Mouse (Mus musculus) embryonic facial prominence, embryonic 15.5 days (tissue): ENCODE measurements around the gene Olfr1392. TPM values are rescaled to one million over a fixed set of nuclear protein-coding genes. Genes with fewer than 3 reads are reported as not detected.
A peak's percentile ranks its signal among the peaks of the same experiment; 100 is the strongest.

ENCODE experiments used
- ATAC-seq: fragments of 200-750 bp; cut with Nextera tagmentation; 2 replicates; pipeline ENCODE4 v1.8.0; 2017; ENCODE audit warnings: low read depth, moderate TSS enrichment; ENCODE audit not compliant: insufficient number of reproducible peaks, low FRiP score, low TSS enrichment
- H3K27ac ChIP-seq: fragments of 300-500 bp; sonication (generic); replicated peaks from 2 replicates; pipeline ENCODE4 v1.5.1; 2015; ENCODE audit warnings: mild to moderate bottlenecking, inconsistent platforms
- H3K27me3 ChIP-seq: fragments of 300-500 bp; sonication (generic); 2 replicates; pipeline ENCODE4 v1.6.1; 2015; ENCODE audit warnings: inconsistent platforms
- H3K36me3 ChIP-seq: fragments of 300-500 bp; sonication (generic); 2 replicates; pipeline ENCODE4 v1.6.1; 2015; ENCODE audit warnings: mild to moderate bottlenecking, inconsistent platforms
- H3K4me1 ChIP-seq: fragments of 300-500 bp; sonication (generic); 2 replicates; pipeline ENCODE4 v1.6.1; 2015; ENCODE audit warnings: inconsistent platforms
- H3K4me2 ChIP-seq: fragments of 300-500 bp; sonication (generic); replicated peaks from 2 replicates; pipeline ENCODE4 v1.6.1; 2015; ENCODE audit warnings: mild to moderate bottlenecking, inconsistent platforms
- H3K4me3 ChIP-seq: fragments of 300-500 bp; sonication (generic); replicated peaks from 2 replicates; pipeline ENCODE4 v1.5.1; 2015; ENCODE audit warnings: mild to moderate bottlenecking, inconsistent platforms
- H3K9ac ChIP-seq: fragments of 300-500 bp; sonication (generic); 2 replicates; pipeline ENCODE4 v1.6.1; 2015; ENCODE audit warnings: inconsistent platforms
- H3K9me3 ChIP-seq: fragments of 300-500 bp; sonication (generic); replicated peaks from 2 replicates; pipeline ENCODE4 v1.6.1; 2016; ENCODE audit warnings: inconsistent platforms
- WGBS: fragments of 180-500 bp; shearing (Covaris S2); methylation state at CpG from one replicate; pipeline ENCODE4 v1.1.7; 2015; 5-methylcytosine and 5-hydroxymethylcytosine counted together
- polyA plus RNA-seq: library from polyadenylated mRNA; unstranded; fragments of >200 nt; fragmentation: Nextera tagmentation; extraction: Ambion mirVana; gene quantifications from 2 replicates; pipeline ENCODE4 v1.2.1, GENCODE M21; 2015

Olfr1392 gene
- polyA plus RNA-seq, 1 experiment from 2014 or later, result not detected

DNA sequence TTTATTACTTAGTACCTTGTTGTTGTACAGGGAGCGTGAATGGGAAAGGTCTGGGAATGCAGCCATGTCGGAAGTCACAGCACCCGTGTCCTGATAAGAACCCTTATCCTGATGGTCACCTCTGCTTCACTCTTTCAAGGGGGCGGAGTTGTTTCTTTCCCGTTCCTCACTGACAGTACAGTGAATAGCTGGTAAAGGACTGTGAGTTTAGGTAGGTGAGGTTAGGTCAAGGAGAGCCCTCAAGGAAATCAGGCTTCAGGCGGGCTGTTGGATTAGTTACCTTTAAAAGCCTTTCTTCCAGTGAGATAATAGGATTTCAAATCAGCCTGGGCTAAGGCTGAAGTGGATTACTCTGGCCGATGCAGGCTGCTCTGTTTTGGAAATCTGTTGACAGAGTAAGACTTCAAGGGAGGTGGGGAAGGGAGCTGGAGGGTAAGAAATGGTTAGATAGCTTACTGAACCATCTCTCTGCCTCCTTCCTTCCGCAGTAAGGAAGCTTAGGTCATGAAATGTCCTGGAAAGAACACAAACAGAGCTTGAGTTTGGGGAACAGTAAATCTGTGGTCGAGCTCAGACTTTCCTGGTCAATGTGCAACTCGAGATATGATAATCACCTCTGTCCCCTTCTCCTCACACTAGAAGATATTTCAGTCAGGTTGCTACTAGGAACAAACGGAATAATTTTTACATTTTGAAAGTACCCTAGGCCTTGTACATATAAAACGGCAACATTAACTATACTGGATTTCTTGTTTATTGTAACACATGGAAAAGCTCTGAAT, 39.3 kb upstream of the Olfr1392 start:
- no peaks in the 10 kb centered on the region for H3K27me3 ChIP-seq
- H3K9ac ChIP-seq, result no peak overlapping the region
- H3K36me3 ChIP-seq, result no peaks in the 10 kb centered on the region
- no peak for ATAC-seq
- 26% methylated on average over 12 of the region's 12 CpGs for WGBS
- peak overlapping the region; percentile 67 for H3K4me2 ChIP-seq
- peak overlapping the region; percentile 98; the same call in 1 of the 2 replicates for H3K27ac ChIP-seq
- H3K4me1 ChIP-seq, result peaks cover 59% of the 10 kb centered on the region
- peak overlapping the region; percentile 60; the same call in 1 of the 2 replicates for H3K4me3 ChIP-seq
- no peaks in the 10 kb centered on the region for H3K9me3 ChIP-seq

DNA sequence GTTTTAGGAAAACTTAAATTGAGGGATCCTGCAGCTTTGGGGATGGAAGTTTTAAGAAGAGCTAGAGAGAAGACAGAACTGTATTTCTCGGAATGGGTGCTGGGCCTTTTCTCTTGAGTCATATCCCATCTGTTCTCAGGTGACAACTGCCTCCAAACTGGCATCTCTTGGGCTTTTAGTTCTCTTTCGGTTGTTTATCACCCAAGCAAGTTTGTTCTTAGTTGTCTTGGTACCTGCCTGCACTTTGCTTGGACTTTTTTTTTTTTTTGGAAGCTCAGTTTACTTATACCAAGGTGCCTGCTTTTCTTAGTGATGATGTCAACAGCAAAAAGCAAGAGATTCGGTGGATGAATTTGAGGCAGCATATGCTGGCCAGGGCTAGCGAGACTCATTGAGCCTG, 38.6 kb upstream of the Olfr1392 start:
- Histone ChIP-seq H3K27me3 (no peaks in the 10 kb centered on the region), H3K9ac (no peak overlapping the region), H3K27ac (no peak overlapping the region), H3K4me3 (no peak overlapping the region), H3K36me3 (no peaks in the 10 kb centered on the region), H3K4me1 (peaks cover 65% of the 10 kb centered on the region), H3K4me2 (no peak overlapping the region), H3K9me3 (no peaks in the 10 kb centered on the region)
- 77% methylated on average over 4 of the region's 4 CpGs for WGBS
- no peak for ATAC-seq

DNA sequence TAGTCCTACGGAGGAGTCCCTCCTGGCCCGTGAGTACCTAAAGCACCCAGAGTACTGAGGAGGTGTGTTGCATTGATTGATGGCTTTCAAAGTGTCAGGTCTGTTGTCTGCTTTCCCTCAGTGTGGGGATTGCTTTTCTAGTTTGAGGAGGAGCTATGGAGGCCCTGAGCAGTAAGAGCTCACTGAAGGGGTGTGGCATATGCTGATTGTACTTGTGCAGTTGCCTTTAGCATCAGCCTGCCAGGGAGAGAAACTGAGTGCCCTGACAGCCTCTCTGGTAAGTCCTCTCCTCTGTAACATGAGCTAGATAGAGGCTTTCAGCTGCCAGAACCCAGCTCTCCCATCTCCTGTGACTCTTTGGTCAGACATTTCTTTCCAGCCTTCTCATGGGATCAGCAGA, 37.8 kb upstream of the Olfr1392 start:
- Histone ChIP-seq H3K4me2 (no peak overlapping the region), H3K9ac (no peak overlapping the region), H3K4me1 (peaks cover 72% of the 10 kb centered on the region), H3K36me3 (no peaks in the 10 kb centered on the region), H3K27me3 (no peaks in the 10 kb centered on the region), H3K4me3 (no peak overlapping the region), H3K9me3 (no peaks in the 10 kb centered on the region), H3K27ac (0 out of 2 replicates have a peak overlapping the region, but pooled peaks have one; percentile 95)
- WGBS, result 66% methylated on average over 2 of the region's 2 CpGs
- no peak for ATAC-seq

DNA sequence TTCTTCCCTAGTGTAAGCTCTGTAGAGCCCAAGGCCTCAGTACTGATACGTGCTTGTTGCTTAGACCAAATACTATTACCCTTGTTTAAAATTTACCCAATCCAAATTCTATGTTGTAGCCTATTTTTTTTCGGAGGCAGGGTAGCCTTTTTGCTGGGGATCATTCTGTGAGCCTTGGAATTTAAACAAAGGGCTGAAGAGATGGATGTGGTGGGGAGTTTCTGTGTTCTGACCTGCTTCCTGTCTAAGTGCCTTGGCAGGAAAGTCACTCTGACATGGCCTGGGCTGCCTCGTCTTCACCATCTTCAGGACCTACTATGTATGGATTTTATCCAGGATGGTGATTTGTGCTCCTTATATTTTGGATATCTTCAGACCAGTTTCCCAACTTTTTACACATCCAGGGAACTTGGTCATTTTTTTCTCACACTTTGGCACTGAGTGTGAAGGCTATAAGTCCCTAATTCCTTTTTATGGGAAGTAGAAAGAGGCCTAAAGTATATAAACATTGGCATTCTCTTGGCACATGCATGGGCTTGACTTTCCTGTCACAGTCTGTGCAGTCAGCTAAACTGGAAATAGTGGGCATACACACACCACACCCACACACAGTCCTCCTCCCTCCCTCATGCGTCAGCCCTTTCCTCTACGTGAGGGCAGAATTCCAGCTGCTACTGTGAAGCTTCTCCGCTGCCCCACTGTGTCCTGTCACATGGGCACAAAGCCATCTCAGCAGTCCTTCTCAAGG, 36.7 kb upstream of the Olfr1392 start:
- Histone ChIP-seq H3K27me3 (no peaks in the 10 kb centered on the region), H3K4me3 (no peak overlapping the region), H3K27ac (peak overlapping the region; percentile 95), H3K4me1 (peaks cover 68% of the 10 kb centered on the region), H3K9ac (no peak overlapping the region), H3K4me2 (0 out of 2 replicates have a peak overlapping the region, but pooled peaks have one; percentile 74), H3K9me3 (no peaks in the 10 kb centered on the region), H3K36me3 (0 out of 2 replicates have a peak, but pooled peaks cover 8% of the 10 kb centered on the region)
- 62% methylated on average over 6 of the region's 6 CpGs for WGBS
- ATAC-seq, result no peak

DNA sequence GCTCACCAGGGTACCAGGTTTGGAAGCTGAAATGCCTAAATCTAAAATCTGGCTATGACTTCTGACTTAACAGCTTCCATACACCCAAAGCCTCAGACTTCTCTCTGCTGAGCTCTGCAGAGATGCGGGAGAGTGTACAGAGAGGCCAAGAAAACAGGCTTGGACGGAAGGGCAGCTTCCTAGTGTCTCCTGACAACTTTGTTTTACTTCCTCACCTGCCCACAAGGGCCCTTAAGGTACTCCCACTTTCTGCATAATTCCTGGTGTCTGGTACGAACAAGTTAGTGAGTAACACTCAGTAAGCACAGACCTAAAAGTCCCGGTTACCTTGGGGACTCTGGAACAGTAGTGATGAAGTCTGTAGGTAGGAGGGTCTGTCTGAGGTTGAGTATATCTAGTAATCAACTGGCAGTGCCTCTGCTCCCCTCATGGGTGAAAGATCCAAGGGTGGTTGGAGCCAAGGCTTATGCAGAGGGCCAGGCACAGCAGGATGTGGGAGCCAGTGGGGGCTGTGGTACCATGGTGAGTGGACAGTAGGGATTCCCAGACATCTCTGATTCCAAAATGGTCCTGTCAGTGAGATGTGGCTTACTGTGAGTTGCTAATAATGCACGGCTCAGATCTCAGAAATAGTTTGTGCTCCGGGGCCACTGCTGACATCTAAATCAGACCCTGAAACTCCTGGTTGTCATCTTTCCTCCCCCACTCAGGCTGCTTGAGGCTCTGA, 35.9 kb upstream of the Olfr1392 start:
- Histone ChIP-seq H3K4me2 (peak overlapping the region; percentile 74; the same call in 1 of the 2 replicates), H3K27me3 (no peaks in the 10 kb centered on the region), H3K36me3 (peaks cover 13% of the 10 kb centered on the region; the same call in 1 of the 2 replicates), H3K27ac (peak overlapping the region; percentile 95), H3K9ac (no peak overlapping the region), H3K4me1 (peaks cover 68% of the 10 kb centered on the region), H3K4me3 (no peak overlapping the region), H3K9me3 (no peaks in the 10 kb centered on the region)
- ATAC-seq, result no peak
- 64% methylated on average over 6 of the region's 6 CpGs for WGBS

DNA sequence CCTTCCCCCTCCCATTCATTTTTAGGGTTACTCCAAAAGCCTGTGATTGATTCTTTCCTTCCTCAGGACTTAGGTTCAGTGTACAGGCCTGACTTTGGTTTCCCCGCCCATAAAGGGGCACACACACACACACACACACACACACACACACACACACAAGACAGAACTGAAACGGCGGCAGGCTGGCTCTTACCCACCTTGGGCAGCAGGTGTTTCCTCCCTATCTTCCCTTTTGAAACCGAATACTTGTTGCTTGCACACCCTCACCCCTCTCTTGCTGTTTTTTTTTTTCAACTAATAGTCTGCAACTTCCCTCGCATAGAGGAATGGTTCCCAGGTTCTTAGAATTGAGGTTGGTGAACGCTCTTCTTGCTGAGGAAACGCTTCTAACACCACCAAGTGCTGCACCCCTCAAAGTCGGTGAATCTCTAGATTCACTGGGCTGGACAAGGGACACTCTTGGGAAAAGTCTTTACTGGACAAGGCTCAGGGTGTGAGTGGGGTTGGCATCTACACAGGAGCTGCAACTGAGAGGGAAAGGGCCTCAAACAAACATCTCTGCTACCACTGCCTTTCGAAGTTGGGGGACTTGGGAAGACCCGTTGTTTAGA, 35.2 kb upstream of the Olfr1392 start:
- H3K4me1 ChIP-seq, result peaks cover 68% of the 10 kb centered on the region
- peak overlapping the region; percentile 95 for H3K27ac ChIP-seq
- H3K4me2 ChIP-seq, result peak overlapping the region; percentile 74
- WGBS, result 14% methylated on average over 10 of the region's 10 CpGs
- H3K9me3 ChIP-seq, result no peaks in the 10 kb centered on the region
- peak overlapping the region; percentile 81 for H3K9ac ChIP-seq
- no peaks in the 10 kb centered on the region for H3K27me3 ChIP-seq
- peak overlapping the region; percentile 76 for H3K4me3 ChIP-seq
- peaks cover 17% of the 10 kb centered on the region for H3K36me3 ChIP-seq
- ATAC-seq, result no peak

DNA sequence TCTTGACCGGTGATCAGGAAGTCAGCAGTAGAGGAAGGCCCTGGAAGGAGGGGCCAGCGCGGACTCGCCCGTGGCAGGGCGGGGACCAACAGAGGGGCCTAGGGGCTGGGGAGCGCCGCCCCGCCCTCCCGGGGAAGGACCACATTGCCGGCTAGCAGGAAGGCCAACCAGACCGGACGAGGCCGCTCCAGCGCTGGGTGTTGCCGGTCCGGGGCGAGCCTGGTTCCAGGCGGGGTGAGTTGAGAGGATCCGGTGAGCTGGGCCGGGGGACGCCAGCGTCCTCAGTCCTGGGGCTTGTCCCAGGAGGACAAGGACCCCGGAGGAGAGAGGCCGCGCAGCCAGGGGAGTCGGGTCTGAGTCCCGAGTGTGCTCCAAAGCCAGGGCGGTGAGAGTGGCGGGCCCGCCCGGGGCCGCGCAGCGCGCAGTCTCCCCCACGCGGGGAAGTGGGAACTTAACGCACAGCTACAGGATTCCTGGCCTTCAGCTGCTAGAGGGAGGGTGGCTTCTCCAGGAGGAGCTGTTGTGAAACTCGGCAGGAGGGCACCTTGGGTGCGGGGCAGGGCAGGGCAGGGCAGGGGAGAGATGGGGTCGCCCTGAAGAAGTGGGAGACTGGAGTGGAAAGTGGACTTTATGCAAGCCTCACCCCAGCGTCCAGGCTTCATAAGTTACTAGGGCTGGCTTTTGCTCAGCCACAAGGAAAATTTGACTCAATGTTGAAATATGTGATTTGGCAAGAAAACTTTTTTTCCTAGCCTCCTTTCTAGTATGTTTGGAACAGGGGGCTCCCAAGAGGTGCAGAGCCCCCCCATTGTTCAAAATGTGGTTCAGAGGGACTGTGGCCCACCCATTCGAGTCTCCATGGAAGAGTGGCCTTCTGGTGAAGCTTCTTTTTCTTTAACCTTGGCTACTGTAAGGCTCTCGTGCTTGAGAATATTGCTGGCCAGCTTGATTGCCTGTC, 34.4 kb upstream of the Olfr1392 start:
- ATAC-seq, result peak; percentile 94
- Histone ChIP-seq H3K27ac (peak overlapping the region; percentile 95), H3K4me3 (peak overlapping the region; percentile 76), H3K4me1 (peaks cover 60% of the 10 kb centered on the region), H3K9me3 (no peaks in the 10 kb centered on the region), H3K4me2 (peak overlapping the region; percentile 74), H3K9ac (peak overlapping the region; percentile 81), H3K27me3 (no peaks in the 10 kb centered on the region), H3K36me3 (peaks cover 20% of the 10 kb centered on the region)
- WGBS, result 1% methylated on average over 45 of the region's 45 CpGs

DNA sequence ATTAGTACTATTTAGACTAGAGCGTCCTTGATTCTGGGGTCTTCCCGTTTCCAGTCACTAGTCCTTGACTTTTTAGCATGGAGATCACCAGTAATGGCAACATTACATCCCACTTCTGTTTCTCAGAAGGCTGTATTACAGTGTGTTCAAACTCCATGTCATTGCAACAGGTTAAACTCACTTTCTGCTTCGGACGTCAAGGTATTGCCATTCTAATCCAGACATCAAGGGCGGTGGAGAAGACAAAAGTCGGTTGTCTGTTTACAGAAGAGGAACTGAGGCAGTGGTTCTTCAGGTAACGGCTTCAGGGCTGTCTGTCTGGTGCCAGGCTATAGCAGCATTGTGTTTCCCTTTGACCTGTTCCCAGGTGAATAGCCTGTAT, 33.7 kb upstream of the Olfr1392 start:
- H3K27me3 ChIP-seq, result no peaks in the 10 kb centered on the region
- peak overlapping the region; percentile 81 for H3K9ac ChIP-seq
- H3K27ac ChIP-seq, result peak overlapping the region; percentile 95
- H3K4me2 ChIP-seq, result peak overlapping the region; percentile 74
- H3K9me3 ChIP-seq, result no peaks in the 10 kb centered on the region
- peak overlapping the region; percentile 76 for H3K4me3 ChIP-seq
- ATAC-seq, result no peak
- WGBS, result 60% methylated on average over 7 of the region's 7 CpGs
- peaks cover 20% of the 10 kb centered on the region for H3K36me3 ChIP-seq
- peaks cover 54% of the 10 kb centered on the region for H3K4me1 ChIP-seq

DNA sequence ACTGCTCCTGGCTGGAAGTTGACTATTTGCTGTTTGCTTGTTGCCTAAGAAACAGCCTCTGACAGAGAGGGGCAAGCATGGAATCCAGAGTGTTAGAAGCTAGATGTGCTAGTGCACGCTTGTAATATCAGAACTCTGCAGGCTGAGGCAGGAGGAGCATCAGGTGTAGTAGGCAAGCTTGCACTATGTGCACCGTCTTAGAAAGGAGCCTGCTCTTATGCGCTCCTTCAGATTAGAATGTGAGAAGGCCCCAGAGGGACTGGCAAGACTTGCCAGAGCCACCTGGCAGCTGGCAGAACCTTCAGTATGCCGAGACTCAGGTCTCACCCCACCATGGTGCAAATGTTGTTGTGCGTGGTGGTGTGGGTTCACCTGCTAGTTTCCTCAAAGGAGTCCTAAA, 33.0 kb upstream of the Olfr1392 start:
- H3K36me3 ChIP-seq, result peaks cover 20% of the 10 kb centered on the region
- no peak overlapping the region for H3K4me3 ChIP-seq
- H3K9ac ChIP-seq, result no peak overlapping the region
- peaks cover 47% of the 10 kb centered on the region for H3K4me1 ChIP-seq
- H3K27ac ChIP-seq, result no peak overlapping the region
- ATAC-seq, result no peak
- no peak overlapping the region; the same call in 1 of the 2 replicates for H3K4me2 ChIP-seq
- 86% methylated on average over 5 of the region's 5 CpGs for WGBS
- no peaks in the 10 kb centered on the region for H3K9me3 ChIP-seq
- no peaks in the 10 kb centered on the region for H3K27me3 ChIP-seq

DNA sequence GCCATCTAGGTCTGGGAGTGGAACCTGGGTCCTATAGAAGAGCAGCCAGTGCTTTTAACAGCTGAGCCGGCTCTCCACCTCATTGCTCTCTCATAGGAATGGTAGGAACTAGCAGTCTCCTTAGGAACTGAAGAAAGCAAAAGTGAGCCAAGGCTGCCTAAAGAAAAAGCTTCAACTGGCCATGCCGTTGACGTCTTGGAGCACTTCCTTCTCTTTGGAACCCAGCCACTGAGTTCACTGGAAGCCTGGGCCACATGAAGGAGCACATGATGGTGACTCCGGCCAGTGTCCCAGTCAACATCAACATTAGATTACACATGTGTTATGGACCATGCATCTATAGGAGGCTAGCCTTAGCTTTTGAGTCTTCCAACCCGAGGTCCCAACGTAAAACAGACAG, 32.0 kb upstream of the Olfr1392 start:
- H3K9me3 ChIP-seq, result no peaks in the 10 kb centered on the region
- H3K27ac ChIP-seq, result no peak overlapping the region
- ATAC-seq, result no peak
- H3K4me1 ChIP-seq, result peaks cover 41% of the 10 kb centered on the region
- H3K4me2 ChIP-seq, result no peak overlapping the region
- H3K27me3 ChIP-seq, result no peaks in the 10 kb centered on the region
- no peak overlapping the region for H3K4me3 ChIP-seq
- H3K36me3 ChIP-seq, result peaks cover 20% of the 10 kb centered on the region
- 89% methylated on average over 6 of the region's 6 CpGs for WGBS
- H3K9ac ChIP-seq, result no peak overlapping the region
